In the genomic region with DNA sequence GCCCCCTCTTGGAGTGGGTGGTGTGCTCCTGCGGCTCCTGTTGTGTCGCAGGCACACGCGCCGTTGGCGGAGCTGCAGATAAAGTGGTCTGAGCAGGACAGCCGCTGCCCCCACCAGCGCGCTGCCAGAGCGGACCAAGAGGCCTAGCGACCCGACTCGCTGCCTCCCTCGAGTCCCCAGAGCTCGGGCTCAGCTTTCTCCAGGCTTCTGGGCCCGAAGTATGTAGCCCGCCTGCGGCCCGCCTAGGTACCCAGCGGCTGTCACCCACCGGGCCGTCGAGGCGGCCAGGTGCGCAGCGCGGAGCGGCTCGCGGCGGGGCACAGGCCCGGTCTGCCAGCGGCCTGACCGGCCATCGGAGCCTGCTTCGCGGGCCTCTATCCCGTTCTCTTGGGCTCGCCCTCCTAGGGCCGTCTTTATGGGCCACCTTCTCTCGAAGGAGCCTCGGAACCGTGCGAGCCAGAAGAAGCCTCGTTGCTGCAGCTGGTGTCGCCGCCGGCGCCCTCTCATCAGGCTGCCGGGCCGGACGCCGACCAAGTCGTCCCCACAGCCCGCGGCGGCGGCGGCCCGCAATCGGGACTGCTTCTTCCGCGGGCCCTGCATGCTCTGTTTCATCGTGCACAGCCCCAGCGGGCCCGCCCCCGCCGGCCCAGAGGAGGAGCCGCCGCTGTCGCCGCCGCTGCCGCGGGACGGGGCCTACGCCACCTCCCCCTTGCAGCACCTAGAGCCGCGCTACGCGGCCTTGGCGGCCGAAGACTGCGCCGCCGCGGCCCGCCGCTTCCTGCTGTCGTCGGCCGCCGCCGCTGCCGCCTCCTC, we compare ENCODE assay signal across 1 mouse cellular context.
TF ChIP-seq lines count a peak whose summit lies in the region.

A gene (plus strand): TSS at position 40 of the 813 bp plus-strand sequence.

TF ChIP-seq in myocyte, 11 proteins besides CTCF, POLR2A, EP300 and RAD21:
- TF ChIP-seq MYOD1 (IDR thresholded peaks at IDR 0.05; ENCODE audit: control insufficient read depth in 1 of 3, insufficient read length in 2 of 3, low read depth in 2 of 3) (no peak), MAX (IDR thresholded peaks at IDR 0.05; ENCODE audit: low read depth) (no peak), TCF12 (IDR thresholded peaks at IDR 0.05; ENCODE audit: insufficient read depth, poor library complexity, severe bottlenecking) (no peak), CEBPB (IDR thresholded peaks at IDR 0.05; ENCODE audit: insufficient read depth, poor library complexity, severe bottlenecking) (no peak), MYOG (IDR thresholded peaks at IDR 0.05; ENCODE audit: control insufficient read depth in 1 of 3, insufficient read depth in 1 of 3, insufficient read length in 2 of 3, low read depth in 2 of 3) (no peak), USF1 (IDR thresholded peaks at IDR 0.05; ENCODE audit: low read depth) (no peak), SRF (IDR thresholded peaks at IDR 0.05; ENCODE audit: control insufficient read depth, insufficient read length, low read depth) (no peak), TCF3 (IDR thresholded peaks at IDR 0.05; ENCODE audit: insufficient read length, low read depth) (no peak), REST (IDR thresholded peaks at IDR 0.05; ENCODE audit: insufficient read depth, insufficient read length) (no peak), POLR2AphosphoS2 (IDR thresholded peaks at IDR 0.05; ENCODE audit: insufficient read length, low read depth) (no peak), E2F4 (IDR thresholded peaks at IDR 0.05; ENCODE audit: insufficient read depth) (no peak)
